Mouse (Mus musculus): ENCODE measurements around the gene Tekt5. TPM values are rescaled to one million over a fixed set of nuclear protein-coding genes. Genes with fewer than 3 reads are reported as not detected.

The Tekt5 gene
- polyA plus RNA-seq, 1 experiment = 10.9 TPM

DNA sequence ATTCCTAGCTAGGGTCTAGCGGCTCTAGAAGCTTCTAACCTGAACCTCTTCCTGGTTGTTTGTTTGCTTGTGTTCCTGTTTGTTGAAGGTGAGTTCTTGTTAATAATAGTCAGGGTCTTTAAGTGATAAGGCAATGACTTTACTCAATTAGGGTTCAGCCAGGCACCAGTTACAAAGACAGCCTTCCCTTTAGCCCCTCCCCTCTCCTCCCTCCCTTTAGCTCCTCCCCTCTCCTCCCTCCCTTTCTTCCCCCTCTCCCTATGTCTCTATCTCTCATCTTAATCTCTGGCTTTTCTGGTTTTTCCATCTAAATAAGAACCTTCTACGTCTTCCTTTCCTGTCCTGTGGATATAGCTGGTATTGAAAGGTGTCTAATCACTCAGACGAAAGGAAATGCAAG, 10.7 kb downstream of the Tekt5 start:
- H3K4me1 ChIP-seq (ENCODE audit: control insufficient read depth, insufficient read depth, low read length) = no peaks in the 10 kb centered on the region
- no peak for TF ChIP-seq CTCF (IDR thresholded peaks at IDR 0.05; ENCODE audit: extremely low read depth, insufficient read depth, low read length)
- TF ChIP-seq POLR2A (IDR thresholded peaks at IDR 0.05; ENCODE audit: extremely low read depth, insufficient read depth, low read length) = no peak
- no peak overlapping the region for H3K27ac ChIP-seq (ENCODE audit: insufficient read depth, low read length)
- H3K4me3 ChIP-seq (ENCODE audit: insufficient read depth, low read length) = no peak overlapping the region

DNA sequence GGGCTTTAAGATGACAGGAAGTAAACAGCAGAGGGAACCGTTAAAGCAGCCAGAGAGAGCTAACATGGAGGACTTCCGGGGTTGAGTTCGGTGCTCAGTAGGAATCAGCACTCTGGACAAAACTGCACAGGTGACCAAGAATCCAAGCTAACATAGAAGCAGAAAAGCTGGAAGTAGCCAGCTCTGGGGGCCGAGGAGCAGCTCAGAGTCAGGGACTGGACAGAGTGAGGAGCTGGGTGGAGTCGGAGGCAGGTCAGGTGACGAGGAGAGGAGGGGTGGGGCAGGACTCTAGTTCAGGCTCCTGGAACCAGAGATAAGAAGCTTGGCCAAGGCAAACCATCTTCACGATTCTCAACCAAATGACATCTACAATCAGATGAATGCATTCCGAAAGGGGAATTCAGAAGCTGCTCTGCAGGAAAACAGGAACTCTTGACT, 11.2 kb downstream of the Tekt5 start:
- H3K4me1 ChIP-seq (ENCODE audit: control insufficient read depth, insufficient read depth, low read length) = no peaks in the 10 kb centered on the region
- no peak overlapping the region for H3K4me3 ChIP-seq (ENCODE audit: insufficient read depth, low read length)
- no peak overlapping the region for H3K27ac ChIP-seq (ENCODE audit: insufficient read depth, low read length)
- TF ChIP-seq POLR2A (IDR thresholded peaks at IDR 0.05; ENCODE audit: extremely low read depth, insufficient read depth, low read length) = no peak
- no peak for TF ChIP-seq CTCF (IDR thresholded peaks at IDR 0.05; ENCODE audit: extremely low read depth, insufficient read depth, low read length)

DNA sequence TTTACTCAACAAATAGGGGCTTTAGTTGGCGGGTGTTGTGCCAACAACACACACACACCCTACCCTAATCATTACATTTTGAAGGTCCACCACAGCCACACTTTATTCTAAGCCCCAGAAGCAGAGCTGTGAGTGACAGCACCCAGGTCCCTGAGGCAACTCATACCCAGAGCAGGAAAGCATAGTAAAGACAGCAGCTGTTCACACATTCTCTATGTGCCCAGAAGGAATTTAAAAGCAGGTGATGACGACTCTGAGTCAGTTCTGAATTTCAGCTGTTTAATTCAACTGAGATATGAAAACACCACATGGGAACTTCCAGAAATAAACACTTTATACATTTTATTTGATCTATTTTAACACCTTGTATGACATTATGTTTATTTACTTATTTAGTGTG, 15.8 kb downstream of the Tekt5 start:
- TF ChIP-seq POLR2A (IDR thresholded peaks at IDR 0.05; ENCODE audit: extremely low read depth, insufficient read depth, low read length) = no peak
- no peak for TF ChIP-seq CTCF (IDR thresholded peaks at IDR 0.05; ENCODE audit: extremely low read depth, insufficient read depth, low read length)
- no peaks in the 10 kb centered on the region for H3K4me1 ChIP-seq (ENCODE audit: control insufficient read depth, insufficient read depth, low read length)
- H3K4me3 ChIP-seq (ENCODE audit: insufficient read depth, low read length) = no peak overlapping the region
- H3K27ac ChIP-seq (ENCODE audit: insufficient read depth, low read length) = no peak overlapping the region

DNA sequence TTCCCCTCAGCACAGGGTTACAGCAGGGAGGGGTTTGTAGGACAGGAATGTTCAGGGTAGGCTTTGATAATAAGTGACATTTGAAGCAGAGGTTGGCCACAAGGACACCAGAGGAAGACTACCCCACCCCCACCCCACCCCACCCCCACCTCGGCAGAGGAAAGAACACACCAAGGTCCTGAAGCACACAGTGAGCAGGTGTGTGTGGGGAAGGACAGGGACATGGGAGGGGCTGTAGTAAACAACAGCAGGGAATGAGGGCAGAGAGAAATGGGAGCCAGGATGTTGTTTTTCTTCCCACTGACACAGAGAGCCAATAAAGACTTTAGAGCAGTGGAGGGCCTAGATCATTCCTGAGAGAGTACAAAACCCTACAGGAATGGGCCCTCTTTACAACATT, 18.0 kb downstream of the Tekt5 start:
- no peak overlapping the region for H3K4me3 ChIP-seq (ENCODE audit: insufficient read depth, low read length)
- TF ChIP-seq POLR2A (IDR thresholded peaks at IDR 0.05; ENCODE audit: extremely low read depth, insufficient read depth, low read length) = no peak
- TF ChIP-seq CTCF (IDR thresholded peaks at IDR 0.05; ENCODE audit: extremely low read depth, insufficient read depth, low read length) = no peak
- H3K27ac ChIP-seq (ENCODE audit: insufficient read depth, low read length) = no peak overlapping the region
- H3K4me1 ChIP-seq (ENCODE audit: control insufficient read depth, insufficient read depth, low read length) = no peaks in the 10 kb centered on the region

DNA sequence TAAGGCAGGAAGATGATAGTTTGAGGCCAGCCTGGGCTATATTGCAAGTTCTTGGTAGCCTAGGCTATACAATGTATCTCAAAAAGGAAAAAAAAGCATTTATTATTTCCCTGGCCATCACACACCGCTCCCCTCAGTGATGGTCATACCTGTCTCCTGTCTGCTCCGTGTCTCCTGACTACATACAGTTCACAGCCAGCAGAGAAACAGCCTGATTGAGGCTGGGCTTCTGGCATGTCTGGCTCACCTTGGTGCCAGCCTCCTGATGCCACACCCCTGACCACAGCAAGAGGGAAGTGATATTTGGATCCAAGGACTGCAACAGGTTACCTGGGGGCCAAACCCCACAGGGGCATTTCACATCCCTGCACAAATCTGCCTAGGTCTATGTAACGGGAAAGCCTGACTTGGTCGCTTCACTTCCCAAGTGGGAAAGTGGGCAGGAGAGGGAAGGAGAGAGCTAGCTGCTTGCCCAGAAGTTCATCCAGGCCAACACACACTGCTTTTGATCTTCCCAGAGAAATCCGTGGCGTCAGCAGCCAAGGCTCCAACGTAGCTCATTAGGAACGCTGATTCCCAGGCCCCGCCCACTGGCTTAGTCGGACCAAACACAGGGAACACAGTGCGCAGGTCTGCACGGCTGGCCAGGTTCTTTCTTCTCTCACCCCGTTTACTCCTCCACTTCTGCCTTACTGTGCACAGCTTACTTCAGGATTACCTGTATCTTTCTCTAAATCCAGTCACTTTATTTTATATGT, 20.9 kb downstream of the Tekt5 start:
- TF ChIP-seq POLR2A (IDR thresholded peaks at IDR 0.05; ENCODE audit: extremely low read depth, insufficient read depth, low read length) (no peak), CTCF (IDR thresholded peaks at IDR 0.05; ENCODE audit: extremely low read depth, insufficient read depth, low read length) (no peak)
- H3K27ac ChIP-seq (ENCODE audit: insufficient read depth, low read length) = no peak overlapping the region
- H3K4me3 ChIP-seq (ENCODE audit: insufficient read depth, low read length) = no peak overlapping the region

DNA sequence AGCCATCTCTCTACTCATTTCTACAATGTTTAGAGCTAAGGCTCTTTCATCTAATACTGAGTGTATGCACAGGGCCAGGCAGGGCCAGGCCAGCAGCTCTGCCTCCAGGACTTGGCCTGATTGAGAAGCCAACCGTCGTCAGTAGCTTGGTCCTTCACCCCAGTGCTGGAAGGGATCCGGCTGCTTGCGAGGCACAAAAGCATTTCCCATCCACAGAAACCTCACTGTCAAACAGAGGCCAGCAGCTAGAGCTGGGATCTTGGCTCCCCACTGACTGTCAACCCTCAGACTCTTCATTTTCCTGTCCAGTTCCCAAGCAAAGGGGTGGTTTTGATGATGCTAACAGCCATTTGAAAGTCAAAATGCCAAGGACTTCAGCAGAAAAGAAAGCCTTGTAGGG, 22.9 kb downstream of the Tekt5 start:
- no peaks in the 10 kb centered on the region for H3K4me1 ChIP-seq (ENCODE audit: control insufficient read depth, insufficient read depth, low read length)
- no peak overlapping the region for H3K27ac ChIP-seq (ENCODE audit: insufficient read depth, low read length)
- H3K4me3 ChIP-seq (ENCODE audit: insufficient read depth, low read length) = no peak overlapping the region
- TF ChIP-seq CTCF (IDR thresholded peaks at IDR 0.05; ENCODE audit: extremely low read depth, insufficient read depth, low read length) (no peak), POLR2A (IDR thresholded peaks at IDR 0.05; ENCODE audit: extremely low read depth, insufficient read depth, low read length) (no peak)

More for the DNA sequence above, 20.9 kb downstream of the Tekt5 start:
- no peaks in the 10 kb centered on the region for H3K4me1 ChIP-seq (ENCODE audit: control insufficient read depth, insufficient read depth, low read length)

DNA sequence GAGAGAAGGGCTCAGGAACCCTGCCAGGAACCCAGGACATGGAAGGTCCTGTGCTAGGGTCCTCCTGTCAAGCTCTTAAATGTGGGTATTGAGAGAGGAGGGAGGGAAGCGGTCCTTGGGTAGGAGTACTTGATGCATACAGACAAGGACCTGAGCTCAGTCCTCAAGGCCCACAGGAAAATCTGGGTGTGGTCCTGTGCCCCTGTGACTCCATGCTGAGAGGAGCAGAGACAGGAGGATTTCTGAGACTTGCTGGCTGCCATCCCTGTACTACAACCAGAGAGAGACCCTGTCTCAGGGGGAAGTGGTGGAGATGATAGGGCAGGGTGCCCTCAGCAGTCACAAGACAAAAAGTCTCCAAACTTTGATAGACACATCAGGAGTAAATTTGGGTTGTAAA, 25.3 kb downstream of the Tekt5 start:
- Histone ChIP-seq H3K4me3 (ENCODE audit: insufficient read depth, low read length) (no peak overlapping the region), H3K27ac (ENCODE audit: insufficient read depth, low read length) (no peak overlapping the region), H3K4me1 (ENCODE audit: control insufficient read depth, insufficient read depth, low read length) (no peaks in the 10 kb centered on the region)
- no peak for TF ChIP-seq CTCF (IDR thresholded peaks at IDR 0.05; ENCODE audit: extremely low read depth, insufficient read depth, low read length)
- TF ChIP-seq POLR2A (IDR thresholded peaks at IDR 0.05; ENCODE audit: extremely low read depth, insufficient read depth, low read length) = no peak

DNA sequence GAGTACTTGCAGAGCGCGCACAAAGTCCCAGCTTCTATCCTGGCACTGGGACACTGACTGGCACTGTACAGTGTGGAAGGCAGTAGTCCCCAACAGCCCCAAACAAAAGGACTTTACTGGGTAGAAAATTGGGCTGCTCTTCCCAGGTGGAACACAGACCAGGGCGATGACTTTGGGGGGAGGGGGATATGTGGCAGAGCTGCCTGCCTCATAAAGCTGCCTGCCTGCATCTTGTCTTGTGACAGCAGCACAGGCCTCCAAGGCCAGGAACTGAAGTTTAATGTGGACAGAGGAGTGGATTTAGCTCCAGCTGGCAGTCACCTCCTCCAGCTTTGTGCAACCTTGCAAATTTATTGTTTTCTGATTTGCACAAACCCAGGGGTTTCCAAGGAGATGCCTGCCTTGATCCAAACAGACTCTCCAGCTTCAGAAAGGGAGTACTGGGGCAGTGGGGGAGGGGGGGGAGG, 25.8 kb downstream of the Tekt5 start:
- H3K4me3 ChIP-seq (ENCODE audit: insufficient read depth, low read length) = no peak overlapping the region
- TF ChIP-seq CTCF (IDR thresholded peaks at IDR 0.05; ENCODE audit: extremely low read depth, insufficient read depth, low read length) (no peak), POLR2A (IDR thresholded peaks at IDR 0.05; ENCODE audit: extremely low read depth, insufficient read depth, low read length) (no peak)
- H3K27ac ChIP-seq (ENCODE audit: insufficient read depth, low read length) = no peak overlapping the region
- H3K4me1 ChIP-seq (ENCODE audit: control insufficient read depth, insufficient read depth, low read length) = no peaks in the 10 kb centered on the region

DNA sequence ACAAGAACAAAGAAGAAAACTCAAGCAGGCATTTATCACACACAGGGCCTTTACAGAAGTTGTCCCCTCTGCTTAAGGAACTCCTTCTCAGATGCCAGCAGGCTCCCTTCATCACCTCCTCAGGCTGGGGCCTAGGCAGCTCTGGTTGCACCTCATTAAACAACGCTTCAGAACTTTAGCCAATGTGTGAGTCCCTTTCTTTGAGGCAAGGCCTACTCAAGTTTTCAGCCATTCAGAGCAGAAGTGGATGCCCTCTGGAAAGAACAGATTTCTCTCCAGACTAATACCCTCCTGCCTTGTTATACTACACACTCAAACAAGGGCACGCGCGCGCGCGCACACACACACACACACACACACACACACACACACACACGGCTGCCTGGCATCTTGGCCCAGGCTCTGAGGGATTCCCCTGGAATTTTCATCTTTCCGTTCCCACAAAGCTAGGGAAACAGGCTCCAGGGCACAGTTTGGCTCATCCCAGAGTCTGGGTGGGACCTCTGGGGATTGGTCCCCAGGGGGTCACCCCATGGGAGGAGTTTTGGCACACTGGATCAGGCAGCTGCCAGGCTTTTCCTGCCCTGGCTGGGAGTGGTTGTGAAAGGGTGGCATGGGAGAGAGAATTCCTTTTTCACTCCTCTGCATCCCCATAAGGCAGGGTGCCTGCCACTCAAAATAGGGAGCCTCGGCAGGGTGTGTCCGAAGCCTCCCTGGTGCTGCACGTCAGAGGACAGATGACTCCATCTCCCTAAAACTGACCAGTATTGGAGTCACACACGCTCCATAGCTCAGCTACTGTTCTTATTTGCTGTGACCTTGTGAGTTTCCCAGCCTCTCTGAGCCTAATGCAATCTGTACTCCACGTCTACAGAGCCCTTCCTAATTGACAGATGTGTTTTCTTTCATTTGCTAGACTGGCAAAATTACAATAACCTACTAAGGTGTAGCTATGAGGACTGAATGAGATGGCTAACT, 28.8 kb downstream of the Tekt5 start:
- 0 out of 2 replicates have a peak overlapping the region, but pooled peaks have one; percentile 44 for H3K27ac ChIP-seq (ENCODE audit: insufficient read depth, low read length)

More for the DNA sequence above, 28.8 kb downstream of the Tekt5 start:
- TF ChIP-seq POLR2A (IDR thresholded peaks at IDR 0.05; ENCODE audit: extremely low read depth, insufficient read depth, low read length) (no peak), CTCF (IDR thresholded peaks at IDR 0.05; ENCODE audit: extremely low read depth, insufficient read depth, low read length) (no peak)
- H3K4me3 ChIP-seq (ENCODE audit: insufficient read depth, low read length) = no peak overlapping the region
- no peaks in the 10 kb centered on the region for H3K4me1 ChIP-seq (ENCODE audit: control insufficient read depth, insufficient read depth, low read length)

Measured in cortical plate, adult 2 months (tissue).